Mouse (Mus musculus) lung, postnatal 0 days (tissue): Measurements from ENCODE around the gene Ifit3. TPM values are rescaled to one million over a fixed set of nuclear protein-coding genes. Genes with fewer than 3 reads are reported as not detected.
"Not testable (repeated sequence)": the region's sequence is repeated elsewhere in the genome, so short reads cannot be mapped to it uniquely, and the experiment has no call there.

Source experiments
- ATAC-seq: fragments of 200-750 bp; cut with Nextera tagmentation; 2 replicates; pipeline ENCODE4 v1.8.0; 2017; ENCODE audit warnings: moderate library complexity
- DNase-seq: peaks from one replicate; pipeline ENCODE4 v3.0.0-alpha.2; 2016; ENCODE audit warnings: low spot score
- H3K27ac ChIP-seq: fragments of 300-500 bp; sonication (generic); 2 replicates; pipeline ENCODE4 v1.5.1; 2014; ENCODE audit warnings: antibody characterized with exemption, mild to moderate bottlenecking, low read length, mixed read lengths
- H3K27me3 ChIP-seq: fragments of 300-500 bp; sonication (generic); replicated peaks from 2 replicates; pipeline ENCODE4 v1.6.1; 2014; ENCODE audit warnings: low read length, mixed read lengths; ENCODE audit not compliant: insufficient read depth
- H3K36me3 ChIP-seq: fragments of 300-500 bp; sonication (generic); 2 replicates; pipeline ENCODE4 v1.6.1; 2014; ENCODE audit warnings: low read length, mixed read lengths; ENCODE audit not compliant: insufficient read depth
- H3K4me1 ChIP-seq: fragments of 300-500 bp; sonication (generic); 2 replicates; pipeline ENCODE4 v1.6.1; 2014; ENCODE audit warnings: antibody characterized with exemption, low read depth, low read length, mixed read lengths; ENCODE audit not compliant: insufficient read depth
- H3K4me2 ChIP-seq: fragments of 300-500 bp; sonication (generic); replicated peaks from 2 replicates; pipeline ENCODE4 v1.6.1; 2014; ENCODE audit warnings: low read depth, mild to moderate bottlenecking, low read length, moderate library complexity, mixed read lengths
- H3K4me3 ChIP-seq: fragments of 300-500 bp; sonication (generic); 2 replicates; pipeline ENCODE4 v1.5.1; 2014; ENCODE audit warnings: low read depth, low read length
- H3K9ac ChIP-seq: fragments of 300-500 bp; sonication (generic); replicated peaks from 2 replicates; pipeline ENCODE4 v1.6.1; 2014; ENCODE audit warnings: low read depth, mild to moderate bottlenecking
- H3K9me3 ChIP-seq: fragments of 300-500 bp; sonication (generic); 2 replicates; pipeline ENCODE4 v1.6.1; 2016; ENCODE audit warnings: low read length, mixed read lengths
- CTCF ChIP-seq: IDR thresholded peaks from 2 replicates; pipeline ENCODE4 v1.5.1; 2016; ENCODE audit warnings: antibody characterized with exemption, mild to moderate bottlenecking
- EP300 ChIP-seq: IDR thresholded peaks from 2 replicates; pipeline ENCODE4 v1.6.1; 2016; ENCODE audit warnings: antibody characterized with exemption, mild to moderate bottlenecking, control low read depth
- WGBS: fragments of 180-500 bp; shearing (Covaris S2); extraction: QIAGEN DNeasy Blood & Tissue Kit; methylation state at CpG from one replicate; pipeline ENCODE4 v1.1.7; 2014; 5-methylcytosine and 5-hydroxymethylcytosine counted together
- polyA plus RNA-seq: library from polyadenylated mRNA; unstranded; fragments of >200 nt; fragmentation: Nextera tagmentation; extraction: Ambion mirVana; gene quantifications from 2 replicates; pipeline ENCODE4 v1.2.1, GENCODE M21; 2015

Ifit3 gene
- polyA plus RNA-seq, 1 experiment from 2014 or later: 9.6 TPM

GRCm38 (mm10) chr19:34585740-34586458 lies 2.6 kb downstream of the Ifit3 start:
- not testable (repeated sequence) for H3K27me3 ChIP-seq, H3K9ac ChIP-seq, H3K27ac ChIP-seq, H3K4me2 ChIP-seq, H3K4me3 ChIP-seq, H3K4me1 ChIP-seq, H3K36me3 ChIP-seq, H3K9me3 ChIP-seq
- 61% methylated on average over 5 of the region's 5 CpGs for WGBS
- ATAC-seq (peak; percentile 59), DNase-seq (peak; percentile 61)
- TF ChIP-seq CTCF: peak; percentile 28

- not testable (repeated sequence) for H3K4me3 ChIP-seq, H3K4me1 ChIP-seq, H3K9ac ChIP-seq, H3K9me3 ChIP-seq, H3K27ac ChIP-seq, H3K36me3 ChIP-seq, H3K27me3 ChIP-seq, H3K4me2 ChIP-seq
- DNase-seq (peak; percentile 35), ATAC-seq (peak; percentile 48)
- WGBS: 49% methylated on average over 6 of the region's 12 CpGs
These were observed 4.8 kb downstream of the Ifit3 start for GRCm38 (mm10) chr19:34587898-34588692.

- DNase-seq: no peak
- no peak overlapping the region for H3K4me3 ChIP-seq
- H3K36me3 ChIP-seq: no peaks in the 10 kb centered on the region
- H3K4me1 ChIP-seq: 0 out of 2 replicates have a peak, but pooled peaks cover 2% of the 10 kb centered on the region
- ATAC-seq: no peak
- no peak overlapping the region for H3K27ac ChIP-seq
- H3K27me3 ChIP-seq: no peaks in the 10 kb centered on the region
- no peak overlapping the region for H3K4me2 ChIP-seq
- no peaks in the 10 kb centered on the region for H3K9me3 ChIP-seq
- no peak overlapping the region for H3K9ac ChIP-seq
- TF ChIP-seq EP300 (no peak), CTCF (peak; percentile 35)
These were observed 5.6 kb downstream of the Ifit3 start for GRCm38 (mm10) chr19:34588959-34589358.

- Histone ChIP-seq H3K4me1 (0 out of 2 replicates have a peak, but pooled peaks cover 3% of the 10 kb centered on the region), H3K9ac (no peak overlapping the region), H3K4me2 (no peak overlapping the region), H3K27me3 (no peaks in the 10 kb centered on the region), H3K9me3 (no peaks in the 10 kb centered on the region), H3K4me3 (no peak overlapping the region), H3K27ac (no peak overlapping the region), H3K36me3 (no peaks in the 10 kb centered on the region)
- DNase-seq: no peak
- WGBS: 91% methylated on average over 2 of the region's 2 CpGs
- TF ChIP-seq CTCF (no peak), EP300 (no peak)
- no peak for ATAC-seq
These were observed 10.1 kb downstream of the Ifit3 start for GRCm38 (mm10) chr19:34593456-34593855.

- H3K9ac ChIP-seq, H3K27ac ChIP-seq, H3K4me3 ChIP-seq, H3K27me3 ChIP-seq, H3K36me3 ChIP-seq, H3K4me2 ChIP-seq, H3K9me3 ChIP-seq, H3K4me1 ChIP-seq: not testable (repeated sequence)
- 0 out of 2 replicates have a peak, but pooled peaks have one; percentile 1 for TF ChIP-seq CTCF
- WGBS: 68% methylated on average over 3 of the region's 3 CpGs
- ATAC-seq (peak; percentile 53), DNase-seq (peak; percentile 40)
These were observed 11.2 kb downstream of the Ifit3 start for GRCm38 (mm10) chr19:34594523-34594922.

- H3K4me1 ChIP-seq: 0 out of 2 replicates have a peak, but pooled peaks cover 3% of the 10 kb centered on the region
- DNase-seq (no peak), ATAC-seq (no peak)
- H3K4me2 ChIP-seq: no peak overlapping the region
- H3K4me3 ChIP-seq: no peak overlapping the region
- H3K36me3 ChIP-seq: no peaks in the 10 kb centered on the region
- H3K27me3 ChIP-seq: no peaks in the 10 kb centered on the region
- H3K27ac ChIP-seq: no peak overlapping the region
- H3K9me3 ChIP-seq: no peaks in the 10 kb centered on the region
- no peak overlapping the region for H3K9ac ChIP-seq
- TF ChIP-seq CTCF (no peak), EP300 (no peak)
These were observed 13.5 kb downstream of the Ifit3 start for GRCm38 (mm10) chr19:34596811-34597210.
